Mouse (Mus musculus): Measurements from ENCODE around the gene Grap2.
"Not testable (repeated sequence)": the region's sequence is repeated elsewhere in the genome, so short reads cannot be mapped to it uniquely, and the experiment has no call there.

Grap2 gene

DNA sequence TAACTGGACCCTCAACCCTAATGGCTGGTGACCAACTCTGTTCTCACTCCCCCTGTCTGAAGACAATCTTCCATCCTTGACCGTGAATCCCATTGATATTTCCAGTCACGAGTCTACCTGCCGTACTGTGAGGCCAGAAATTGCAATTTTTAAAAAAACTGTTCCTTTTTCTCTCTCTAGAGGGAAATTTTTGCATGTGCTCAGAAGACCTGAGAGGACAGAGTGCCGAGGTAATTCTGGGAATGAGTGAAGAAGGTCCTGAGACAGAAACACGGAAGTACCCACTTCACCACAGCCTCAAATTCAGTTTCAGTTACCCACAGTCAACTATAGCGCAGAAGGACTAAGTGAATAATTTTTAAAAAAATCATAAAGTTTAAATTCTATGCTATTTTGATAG, 5.7 kb upstream of the Grap2 start:
- no peak for DNase-seq (ENCODE audit: low read depth, low spot score)

GRCm38 (mm10) chr15:80567139-80567538, 5.3 kb upstream of the Grap2 start:
- DNase-seq (ENCODE audit: low read depth, low spot score), result no peak

DNA sequence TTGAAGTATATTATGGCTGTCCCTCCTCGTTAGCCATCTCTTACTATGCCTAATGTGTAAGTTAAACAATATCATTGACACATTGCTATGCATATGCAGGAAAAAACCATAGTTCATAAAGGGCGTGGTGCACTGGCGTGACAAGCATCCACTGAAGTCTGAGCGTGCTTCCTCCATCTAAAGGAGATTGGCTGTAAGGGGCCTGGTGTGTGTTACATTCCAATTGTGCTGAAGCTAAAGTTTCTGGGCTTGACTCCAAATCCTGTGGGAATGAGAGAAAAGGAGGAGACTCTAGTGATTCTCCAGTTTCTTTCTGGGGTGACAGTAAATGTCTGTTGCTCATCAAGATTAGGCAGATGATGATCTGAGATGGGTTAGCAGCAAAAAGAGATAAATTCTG, 4.7 kb upstream of the Grap2 start:
- DNase-seq (ENCODE audit: low read depth, low spot score), result no peak

DNA sequence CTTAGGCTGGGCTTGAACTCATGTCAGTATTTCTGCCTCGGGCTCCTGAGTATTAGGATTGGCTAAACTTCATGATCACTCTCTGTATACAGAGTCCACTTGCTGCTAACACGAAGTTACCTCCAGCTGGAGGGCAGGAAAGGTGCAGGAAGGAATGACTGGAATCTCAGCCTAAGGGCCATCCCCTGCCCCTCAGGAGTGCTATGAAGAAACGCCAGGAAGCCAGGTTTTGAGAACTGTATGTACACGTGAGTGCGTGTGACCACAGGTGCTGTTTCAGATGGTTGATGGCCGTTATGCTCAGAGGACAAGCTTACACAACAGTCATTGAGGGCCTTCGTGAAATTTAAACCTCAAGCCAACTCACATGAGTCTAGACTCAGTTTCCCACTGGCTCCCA, 3.2 kb upstream of the Grap2 start:
- no peak for DNase-seq (ENCODE audit: low read depth, low spot score)

- no peak for DNase-seq (ENCODE audit: low read depth, low spot score)
Observed at GRCm38 (mm10) chr15:80570226-80570625, 2.2 kb upstream of the Grap2 start.

GRCm38 (mm10) chr15:80571611-80572010, 783 bp upstream of the Grap2 start:
- DNase-seq (ENCODE audit: low read depth, low spot score), result no peak

DNA sequence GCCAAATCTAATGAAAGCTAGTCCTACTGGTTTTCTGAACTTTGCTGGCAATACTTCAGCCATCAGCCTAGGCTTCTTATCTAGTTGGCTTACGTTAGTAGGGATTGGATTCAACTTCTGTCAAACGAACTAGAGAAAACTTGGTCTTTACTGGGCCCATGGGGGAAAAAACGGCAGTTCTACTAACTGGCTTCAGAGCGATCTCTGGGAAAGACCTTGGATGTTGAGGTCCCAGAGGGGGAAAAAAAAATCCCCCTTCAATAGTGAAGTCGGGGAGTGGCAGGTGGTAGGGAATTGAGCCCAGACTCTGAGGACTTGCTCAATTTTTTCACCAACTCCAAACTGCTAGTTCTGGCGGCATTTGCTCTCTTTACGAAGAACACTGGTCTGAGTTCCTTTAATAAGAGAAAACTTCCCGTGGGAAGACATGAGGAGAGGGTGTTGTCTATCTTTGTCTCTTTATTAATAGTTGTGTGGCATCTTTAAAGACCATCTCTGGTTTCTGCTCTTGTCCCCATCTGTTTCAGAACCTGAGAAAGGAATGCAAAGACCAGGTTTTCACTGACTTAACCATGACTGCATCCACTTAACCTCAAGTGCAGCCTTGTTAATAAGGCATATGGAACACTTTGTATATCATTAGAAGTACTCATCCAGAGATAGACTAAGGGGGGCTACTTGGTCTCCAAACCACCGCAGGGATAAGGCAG, 572 bp downstream of the Grap2 start:
- no peak for DNase-seq (ENCODE audit: low read depth, low spot score)

GRCm38 (mm10) chr15:80574211-80575040, 2.0 kb downstream of the Grap2 start:
- no peak for DNase-seq (ENCODE audit: low read depth, low spot score)

DNA sequence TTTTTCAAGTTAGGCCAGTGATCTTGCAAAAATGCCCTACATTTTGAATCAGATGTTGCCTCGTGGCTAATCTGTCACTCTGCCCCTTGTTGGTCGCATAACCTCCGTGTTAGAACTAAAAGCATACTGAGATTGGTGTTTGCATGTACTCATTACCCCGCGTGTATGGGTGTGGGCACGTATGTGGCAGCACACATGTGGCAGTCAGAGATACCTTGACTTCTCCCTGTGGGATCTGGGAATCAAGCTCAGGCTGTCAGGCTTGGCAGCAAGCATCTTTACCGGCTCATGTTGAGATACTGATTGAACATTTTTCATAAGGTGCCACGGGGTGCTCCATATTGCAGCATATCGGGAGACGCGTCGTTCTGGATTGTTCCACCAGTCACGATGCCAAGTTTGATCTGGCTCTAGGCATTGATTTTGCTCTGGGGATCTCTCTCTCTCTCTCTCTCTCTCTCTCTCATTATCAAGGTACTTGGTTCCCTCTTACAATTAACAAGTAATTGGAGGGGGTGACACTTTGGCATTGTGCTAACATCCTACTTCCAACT, 3.5 kb downstream of the Grap2 start:
- DNase-seq (ENCODE audit: low read depth, low spot score), result no peak

- DNase-seq (ENCODE audit: low read depth, low spot score), result no peak
Observed at GRCm38 (mm10) chr15:80576415-80576994, 4.1 kb downstream of the Grap2 start.

- no peak for DNase-seq (ENCODE audit: low read depth, low spot score)
Observed at GRCm38 (mm10) chr15:80577166-80577960, 5.0 kb downstream of the Grap2 start.

DNA sequence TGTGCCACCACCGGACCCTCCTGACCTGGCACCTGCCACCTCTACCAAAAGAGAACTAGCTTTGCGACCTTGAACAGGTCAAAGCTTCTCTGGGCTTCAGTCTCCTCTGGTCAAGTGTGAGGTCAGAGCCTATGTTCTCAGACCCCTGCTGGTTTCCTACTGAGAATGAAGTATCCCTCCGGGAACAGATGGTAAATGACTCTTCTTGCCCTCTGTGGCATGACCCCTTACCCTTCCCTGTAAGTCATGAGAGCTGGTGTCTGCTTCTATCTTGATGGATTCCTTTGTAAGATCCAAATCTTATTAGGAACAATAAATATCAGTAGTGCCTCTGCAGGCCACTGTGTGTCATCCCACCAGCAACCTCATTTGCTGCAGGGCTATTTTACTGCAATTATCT, 6.7 kb downstream of the Grap2 start:
- DNase-seq (ENCODE audit: low read depth, low spot score), result no peak

DNA sequence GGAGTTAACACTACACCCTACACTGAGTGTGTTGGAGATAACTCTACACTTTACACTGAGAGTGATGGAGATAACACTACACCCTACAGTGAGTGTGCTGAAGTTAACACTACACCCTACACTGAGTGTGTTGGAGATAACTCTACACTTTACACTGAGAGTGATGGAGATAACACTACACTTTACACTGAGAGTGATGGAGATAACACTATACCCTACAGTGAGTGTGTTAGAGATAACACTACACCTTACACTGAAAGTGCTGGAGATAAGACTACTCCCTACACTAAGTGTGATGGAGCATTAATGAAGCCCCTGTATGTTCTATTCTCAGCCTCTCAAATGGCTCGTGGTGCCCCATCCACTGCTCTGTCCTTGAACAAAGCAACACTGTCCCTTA, 8.2 kb downstream of the Grap2 start:
- not testable (repeated sequence) for DNase-seq (ENCODE audit: low read depth, low spot score)

DNA sequence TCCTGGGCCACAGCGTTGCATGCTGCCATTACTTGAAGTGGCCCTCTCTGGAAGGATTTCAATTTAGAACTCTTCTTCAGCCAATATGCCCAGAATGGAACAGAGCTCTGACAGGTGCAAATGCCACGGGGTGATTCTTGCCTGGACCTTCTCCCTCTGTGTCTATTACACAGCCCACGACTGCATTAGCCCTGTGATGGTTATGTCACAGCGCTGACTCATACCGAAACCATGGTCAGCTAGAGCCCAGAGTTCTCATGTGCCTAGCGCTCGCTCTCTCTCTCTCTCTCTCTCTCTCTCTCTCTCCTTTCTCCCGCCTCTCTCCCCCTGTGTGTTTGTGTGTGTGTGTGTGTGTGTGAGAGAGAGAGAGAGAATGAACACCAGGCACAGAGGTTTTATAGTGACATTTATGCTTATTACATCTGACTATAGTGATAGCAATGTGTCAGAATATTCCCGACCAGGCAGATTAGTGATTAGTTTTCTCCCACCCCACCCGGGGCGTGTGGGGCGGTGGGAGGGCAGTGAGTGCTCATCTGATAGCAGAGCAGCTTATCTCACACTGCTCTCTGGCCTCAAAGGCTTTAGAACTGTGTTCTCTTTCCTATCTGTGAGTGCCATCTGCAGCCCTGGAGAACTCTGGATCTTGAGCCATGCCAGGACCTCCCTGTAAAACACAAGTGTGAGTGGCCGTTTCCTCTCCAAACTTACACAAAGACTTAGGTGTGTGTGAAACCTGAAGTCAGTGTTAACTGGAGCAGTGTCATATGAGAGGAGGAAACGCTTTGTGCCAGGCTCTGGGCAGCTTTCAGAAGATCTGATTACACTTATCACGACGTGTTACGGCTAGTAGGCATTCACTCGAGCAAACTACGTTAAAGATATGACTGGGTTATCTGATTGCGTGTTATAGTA, 10.4 kb downstream of the Grap2 start:
- no peak for DNase-seq (ENCODE audit: low read depth, low spot score)

DNA sequence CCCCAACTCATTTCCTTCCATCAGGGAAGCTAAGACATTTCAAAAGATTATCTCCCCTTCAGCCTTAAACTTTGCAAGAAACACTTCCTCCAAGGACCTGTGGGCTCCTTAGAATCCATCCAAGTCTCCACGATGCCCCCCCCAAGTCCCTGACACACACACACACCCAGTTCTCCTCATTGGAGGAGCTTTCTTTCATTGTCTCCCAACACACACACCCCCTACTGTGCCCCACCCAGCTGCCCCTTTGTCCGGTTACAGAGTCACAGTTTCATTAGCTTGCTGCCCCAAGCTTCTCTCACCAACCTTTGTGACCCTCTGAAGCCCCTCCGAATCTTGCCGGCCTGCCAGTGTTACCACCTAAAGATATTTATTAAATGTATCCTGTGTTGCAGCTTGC, 13.9 kb downstream of the Grap2 start:
- no peak for DNase-seq (ENCODE audit: low read depth, low spot score)

- DNase-seq (ENCODE audit: low read depth, low spot score), result no peak
Observed at GRCm38 (mm10) chr15:80590641-80591040, 18.2 kb downstream of the Grap2 start.

DNA sequence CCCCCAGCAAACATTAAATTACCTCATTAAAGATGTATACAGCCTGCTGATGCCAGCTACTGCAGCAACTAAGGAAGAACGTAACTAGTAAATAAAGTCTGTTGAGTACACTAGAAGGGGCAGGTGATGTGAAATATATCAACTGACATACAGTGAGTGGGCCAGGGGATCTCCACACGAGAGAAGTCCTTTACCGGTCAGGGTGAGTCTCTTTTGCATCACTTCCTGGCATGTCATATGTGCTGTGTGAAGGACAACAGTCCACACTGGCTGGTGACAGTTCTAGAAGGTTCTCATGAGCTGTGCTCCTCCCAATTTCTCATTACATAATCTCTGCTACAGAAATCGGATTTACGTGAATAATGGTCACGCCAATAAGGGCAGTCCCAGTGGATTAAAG, 20.3 kb downstream of the Grap2 start:
- no peak for DNase-seq (ENCODE audit: low read depth, low spot score)

DNA sequence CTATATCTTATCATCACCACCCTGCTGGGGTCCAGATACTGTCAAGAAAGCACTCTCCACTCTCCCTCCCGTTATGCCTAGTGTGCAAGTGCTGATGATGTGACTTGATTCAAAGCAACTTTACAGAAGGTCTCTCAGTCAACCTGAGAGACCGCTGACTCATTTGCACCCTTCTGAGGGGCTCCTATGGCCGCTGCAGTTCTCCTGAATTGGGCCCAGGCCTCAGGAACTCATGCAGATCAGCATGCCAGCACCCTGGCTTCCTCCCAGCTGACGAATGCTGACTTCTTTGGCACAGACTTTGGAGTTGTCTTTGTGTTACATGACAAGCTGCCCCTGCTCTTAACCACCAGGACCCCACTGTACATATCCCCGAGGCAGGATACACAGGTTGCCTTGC, 21.5 kb downstream of the Grap2 start:
- no peak for DNase-seq (ENCODE audit: low read depth, low spot score)

- no peak for DNase-seq (ENCODE audit: low read depth, low spot score)
Observed at GRCm38 (mm10) chr15:80598750-80599149, 26.4 kb downstream of the Grap2 start.

DNA sequence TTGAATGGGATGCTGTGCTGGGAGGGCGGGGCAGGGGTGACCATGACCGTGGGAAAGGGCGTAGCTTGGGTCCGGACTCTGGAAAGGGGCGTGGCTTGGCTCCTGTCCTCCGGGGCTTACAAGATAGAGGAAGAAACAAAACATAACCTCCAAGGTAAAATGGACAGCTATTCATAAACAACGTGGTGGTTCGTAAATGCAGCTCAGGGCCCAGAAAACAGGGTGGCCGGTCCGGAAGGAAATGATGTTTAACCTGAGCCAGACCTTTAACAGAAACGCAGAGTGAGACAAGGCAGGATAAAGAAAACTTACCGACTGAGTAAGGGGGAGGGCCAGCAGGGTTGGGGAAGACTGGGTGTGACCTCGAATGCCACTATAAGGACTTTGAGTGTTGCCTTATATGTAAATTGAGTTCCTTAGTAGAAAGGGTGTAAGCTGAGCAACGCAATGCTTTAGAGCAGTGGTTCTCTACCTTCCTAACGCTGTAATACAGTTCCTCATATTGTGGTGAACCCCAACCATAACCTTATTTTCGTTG, 26.9 kb downstream of the Grap2 start:
- no peak for DNase-seq (ENCODE audit: low read depth, low spot score)
